Mouse (Mus musculus) megakaryocyte, adult 5-6 weeks (primary cell): ENCODE measurements at regions not wholly inside any gene's neighbourhood (a gene's known extent, or its start where the extent isn't known, plus 50 kb on each side); places are given as distances from the start of the nearest gene placed in this dataset.

Source experiments
- ATAC-seq: 2 replicates; pipeline ENCODE4 v1.8.0; 2016; ENCODE audit warnings: mild to moderate bottlenecking, inconsistent platforms; ENCODE audit not compliant: poor library complexity, severe bottlenecking

DNA sequence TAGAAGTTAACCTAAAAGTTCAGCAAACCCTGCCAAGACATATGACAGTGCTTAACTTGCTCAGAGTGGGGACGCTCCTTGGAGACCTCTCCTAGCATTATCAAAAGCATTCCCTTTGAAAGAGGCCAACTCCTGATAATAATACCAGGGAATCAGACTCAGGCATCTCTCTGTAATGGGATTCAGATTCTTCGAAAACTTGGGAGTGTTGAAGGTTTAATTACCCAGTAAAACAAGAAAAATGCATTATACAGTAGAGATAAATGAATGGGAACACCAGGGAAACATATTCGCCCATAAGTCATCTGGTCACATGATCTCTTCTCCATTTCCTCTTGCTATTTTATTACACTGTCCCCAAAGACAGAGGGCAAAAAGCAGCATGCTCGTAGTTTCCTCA, 274.3 kb upstream of the BC052040 start:
- no peak for ATAC-seq

DNA sequence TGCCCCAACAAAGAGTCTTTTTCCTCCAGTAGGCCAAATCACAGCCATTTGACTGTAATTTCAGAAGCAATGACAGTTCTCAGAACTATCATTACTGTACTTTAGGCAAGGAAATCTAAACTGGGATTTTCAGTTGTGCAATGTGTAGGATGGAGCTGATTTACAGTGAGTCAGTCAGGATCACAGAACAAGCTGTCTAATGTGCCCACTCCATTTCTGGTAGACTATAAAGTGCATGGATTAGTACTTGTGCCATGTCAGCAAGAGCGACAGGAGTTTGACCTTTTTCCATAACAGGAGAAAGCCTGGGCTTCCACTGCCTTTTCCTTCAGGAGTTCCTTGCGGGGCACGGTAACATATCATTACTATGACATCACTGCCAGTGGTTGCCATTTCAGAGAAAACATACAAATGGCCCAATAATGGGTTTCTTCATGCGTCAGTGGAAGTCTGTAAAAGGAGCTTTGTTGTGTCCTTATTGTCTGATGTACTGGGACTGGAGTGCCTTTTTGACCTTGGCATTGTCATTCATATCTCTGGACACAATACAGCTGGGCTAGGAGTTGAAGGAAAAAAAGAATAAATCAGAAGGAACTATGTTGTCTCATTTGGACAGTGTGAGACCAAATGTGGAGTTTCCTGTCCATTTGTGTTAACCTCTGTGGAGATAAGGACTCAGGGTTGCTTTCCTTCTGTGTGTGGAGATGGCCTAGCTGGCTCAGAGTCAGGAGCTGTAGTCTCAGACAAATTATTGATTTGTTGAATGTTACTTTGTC, 271.5 kb upstream of the BC052040 start:
- ATAC-seq = no peak

DNA sequence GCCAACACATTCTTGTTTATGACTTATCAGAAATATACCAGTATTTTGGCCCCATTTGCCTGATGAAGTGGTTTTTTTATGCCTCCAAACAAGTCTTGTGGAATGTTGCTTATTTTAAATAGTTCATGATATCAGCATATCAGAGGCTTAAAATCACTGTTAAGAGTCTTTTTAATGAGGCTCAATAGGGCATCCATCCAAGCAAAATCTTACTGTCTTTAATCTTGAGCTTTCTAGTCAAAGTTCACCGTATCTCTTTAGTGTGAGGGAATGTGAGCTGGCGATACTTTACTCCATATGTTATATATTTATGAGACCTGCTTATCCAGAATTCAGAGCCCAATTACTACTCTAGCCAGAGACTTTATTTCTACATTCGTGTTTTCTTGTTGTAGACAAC, 263.0 kb upstream of the BC052040 start:
- ATAC-seq = no peak

DNA sequence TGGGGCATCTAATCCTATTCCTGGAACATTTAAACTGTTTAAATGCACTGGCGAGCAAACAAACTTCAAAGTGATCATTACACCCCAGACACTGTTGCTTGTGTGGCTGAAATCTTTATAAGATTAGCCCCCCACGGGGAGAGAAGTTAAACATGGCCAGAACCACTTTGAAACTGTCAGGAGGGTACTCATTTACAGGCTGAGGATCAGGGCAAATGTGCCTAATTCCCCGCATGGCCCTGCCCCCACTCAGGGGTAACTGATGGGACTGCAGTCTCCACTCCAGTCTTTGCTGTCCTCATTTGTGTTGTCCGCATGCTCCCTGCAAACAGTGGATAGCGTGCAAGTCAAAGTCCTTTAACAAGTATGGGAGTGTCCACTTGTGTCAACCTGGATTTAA, 258.9 kb upstream of the BC052040 start:
- no peak for ATAC-seq

DNA sequence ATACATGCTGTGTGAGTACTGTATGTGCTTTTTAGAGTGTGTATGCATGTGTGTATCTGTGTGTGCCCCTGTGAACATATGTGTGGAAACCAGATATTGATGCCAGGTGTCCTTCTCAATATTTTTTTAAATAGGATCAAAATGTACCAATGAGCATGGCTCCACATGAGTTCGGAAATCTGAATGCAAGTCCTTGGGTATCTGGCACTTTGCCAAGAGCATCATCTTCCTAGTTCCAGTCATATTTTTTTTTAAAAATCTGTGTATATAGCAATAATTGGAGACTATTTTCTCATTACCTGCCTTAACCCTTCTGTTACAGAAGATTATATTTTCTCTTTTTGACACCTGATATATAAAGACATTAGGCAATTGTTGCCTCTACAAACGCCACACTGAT, 255.0 kb upstream of the BC052040 start:
- no peak for ATAC-seq

DNA sequence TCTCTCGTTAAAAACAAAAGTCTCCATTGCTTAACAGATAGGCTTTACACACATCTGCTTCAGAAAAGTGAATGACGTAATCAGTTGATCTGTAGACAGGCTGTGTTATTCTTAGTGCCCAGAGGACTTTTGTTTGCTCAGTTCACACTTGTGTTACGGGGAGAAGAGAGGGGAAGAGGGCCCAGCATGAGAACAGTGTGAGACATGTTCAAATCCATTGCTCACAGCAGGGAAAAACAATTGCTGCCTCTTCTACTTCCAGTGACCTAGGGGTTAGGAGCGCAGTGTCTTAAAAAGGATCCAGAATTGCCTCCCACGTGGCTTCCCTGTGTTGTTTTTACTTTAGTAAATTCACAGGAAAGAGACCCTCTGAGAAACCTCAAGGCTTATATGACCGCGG, 243.3 kb upstream of the BC052040 start:
- no peak for ATAC-seq

DNA sequence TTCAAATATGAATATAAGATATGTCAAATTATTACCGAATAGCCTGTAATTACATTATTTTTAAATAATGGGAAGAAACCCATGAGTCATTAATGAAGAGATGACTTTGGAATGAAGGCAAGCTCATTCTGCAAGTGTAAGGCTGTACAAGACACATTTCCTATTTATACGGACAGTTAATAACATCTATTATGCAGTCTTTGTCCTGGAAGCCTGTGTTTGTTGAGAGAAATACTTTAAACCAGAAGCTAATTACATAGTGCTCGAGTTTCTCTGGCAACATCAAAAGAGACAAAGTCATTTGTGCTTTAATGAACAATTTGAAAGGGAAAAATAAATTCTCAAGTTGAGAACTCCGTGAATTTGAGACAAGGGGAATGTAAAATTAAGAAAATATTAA, 242.5 kb upstream of the BC052040 start:
- no peak for ATAC-seq

DNA sequence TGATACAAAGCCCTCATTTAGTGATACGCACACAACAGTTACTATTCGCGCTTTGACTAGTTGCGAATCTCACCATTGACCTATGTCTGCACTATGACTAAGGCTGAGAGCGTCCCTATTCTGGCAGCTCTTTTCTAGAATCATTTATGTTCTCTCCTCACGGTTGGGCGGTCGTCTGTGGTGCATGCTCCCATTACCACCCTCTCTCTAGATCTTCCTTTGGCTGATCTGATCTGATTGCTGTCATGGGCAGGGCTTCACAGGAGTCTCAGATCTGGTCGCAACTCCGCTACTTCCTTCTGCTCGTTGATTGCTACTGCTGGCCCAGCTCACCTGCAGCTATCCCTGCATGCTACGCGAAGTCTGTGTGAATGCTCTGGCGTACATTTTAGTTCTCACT, 239.2 kb upstream of the BC052040 start:
- no peak for ATAC-seq

DNA sequence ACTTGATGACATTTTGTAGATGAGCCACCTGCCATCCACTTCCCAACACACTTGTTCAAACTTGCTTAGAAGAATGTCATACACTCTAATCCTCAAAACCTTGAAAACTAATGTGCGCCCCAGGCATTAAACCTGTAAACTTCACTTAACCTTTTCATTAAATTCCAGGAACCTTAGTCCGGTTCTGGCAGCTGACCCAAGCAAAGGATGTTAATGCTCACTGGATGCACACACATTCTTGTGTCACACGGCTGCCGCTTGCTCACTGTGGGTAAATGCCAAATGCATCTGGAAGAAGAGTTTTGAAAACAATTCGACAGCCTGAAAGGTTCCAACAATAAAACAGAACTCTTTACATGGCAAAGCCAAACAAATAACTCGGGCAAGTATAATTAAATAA, 235.0 kb upstream of the BC052040 start:
- no peak for ATAC-seq

DNA sequence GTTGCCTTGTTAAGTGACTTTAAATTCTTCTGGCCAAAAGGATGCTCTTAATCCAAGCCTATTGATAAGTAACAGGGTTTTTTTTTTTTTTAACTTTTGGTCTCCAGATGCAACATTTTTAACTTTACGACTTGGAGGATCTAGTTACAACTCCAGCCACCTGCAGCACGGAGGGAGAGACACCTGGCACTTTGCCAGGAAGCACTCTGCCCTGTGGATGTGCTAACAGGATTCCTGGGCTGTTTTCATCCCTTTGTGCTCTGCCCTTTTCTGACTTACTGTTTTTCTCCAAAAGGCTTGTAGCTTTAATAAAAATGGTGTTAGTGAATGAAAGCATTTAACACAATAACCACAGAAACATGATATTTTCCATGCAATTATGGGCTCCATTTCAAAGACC, 233.3 kb upstream of the BC052040 start:
- ATAC-seq = no peak

DNA sequence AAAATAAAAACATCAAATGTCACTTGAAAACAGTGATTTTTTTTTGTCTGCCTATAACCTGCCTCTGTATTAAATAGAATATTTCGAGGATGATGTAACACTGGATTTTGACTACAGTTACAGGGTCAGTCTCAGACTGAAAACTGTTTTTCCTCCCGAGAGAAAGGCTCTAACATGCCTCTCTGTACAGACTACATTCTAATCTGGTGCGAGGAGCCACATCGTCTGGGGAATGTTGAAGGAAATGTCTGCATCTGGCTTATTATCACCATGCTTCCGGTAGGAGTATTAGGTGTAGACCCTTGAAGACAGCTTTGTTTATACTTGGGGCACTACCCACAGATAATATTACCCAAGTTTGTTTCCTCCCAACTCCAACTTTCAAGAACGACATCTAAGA, 210.4 kb upstream of the BC052040 start:
- ATAC-seq = no peak

DNA sequence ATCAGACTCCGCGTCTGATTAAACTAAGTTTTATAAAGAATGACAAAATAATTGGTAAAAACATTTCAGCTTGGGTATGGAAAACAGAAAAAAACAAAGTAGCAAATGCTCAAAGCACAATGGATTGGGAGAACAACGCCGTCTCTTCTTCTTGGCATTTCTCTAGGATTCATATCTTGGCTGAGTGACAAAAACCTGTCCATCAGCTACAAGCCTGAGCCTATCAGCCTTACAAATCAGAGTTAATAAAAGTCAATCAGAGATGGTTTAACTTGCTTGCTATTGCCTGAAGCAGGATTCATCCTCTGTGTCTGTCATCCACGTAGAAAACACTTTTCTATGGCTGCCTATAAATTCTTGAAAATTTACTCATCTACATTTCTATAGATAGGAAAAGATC, 206.2 kb upstream of the BC052040 start:
- no peak for ATAC-seq

DNA sequence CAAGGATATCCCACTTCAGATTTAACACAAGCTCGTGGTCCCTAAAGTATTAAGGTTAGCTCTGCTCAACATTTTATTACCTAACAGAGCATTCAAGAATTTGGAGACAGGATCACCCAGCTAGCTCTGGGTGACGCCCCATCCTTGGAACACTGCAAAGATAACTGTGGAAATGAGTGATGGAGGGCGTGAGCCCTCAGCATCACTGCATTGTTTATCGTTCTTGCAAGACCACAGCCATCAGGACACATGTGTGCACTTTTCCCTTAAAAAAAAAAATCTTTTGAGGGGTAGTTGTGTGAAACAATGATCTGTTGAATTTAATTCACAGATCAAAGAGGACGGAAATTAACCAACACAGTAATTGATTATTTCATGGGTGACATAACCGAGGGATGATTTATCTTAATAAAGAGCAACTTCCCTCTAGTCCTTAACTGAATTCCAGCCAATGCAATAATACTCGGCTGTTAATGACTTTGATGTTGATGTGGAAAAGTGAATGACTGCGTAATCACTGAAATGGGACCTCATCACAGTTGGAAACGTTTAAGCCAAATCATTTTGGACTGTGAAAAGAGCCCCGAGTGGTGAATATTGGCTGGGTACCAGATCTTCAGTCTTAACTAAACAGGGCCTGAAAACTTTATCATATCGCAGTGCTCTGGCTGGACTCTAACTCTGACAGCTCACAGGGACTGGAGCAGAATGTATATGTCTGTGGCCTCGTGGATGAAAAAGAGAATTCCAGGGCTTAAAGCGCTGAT, 196.9 kb upstream of the BC052040 start:
- no peak for ATAC-seq

DNA sequence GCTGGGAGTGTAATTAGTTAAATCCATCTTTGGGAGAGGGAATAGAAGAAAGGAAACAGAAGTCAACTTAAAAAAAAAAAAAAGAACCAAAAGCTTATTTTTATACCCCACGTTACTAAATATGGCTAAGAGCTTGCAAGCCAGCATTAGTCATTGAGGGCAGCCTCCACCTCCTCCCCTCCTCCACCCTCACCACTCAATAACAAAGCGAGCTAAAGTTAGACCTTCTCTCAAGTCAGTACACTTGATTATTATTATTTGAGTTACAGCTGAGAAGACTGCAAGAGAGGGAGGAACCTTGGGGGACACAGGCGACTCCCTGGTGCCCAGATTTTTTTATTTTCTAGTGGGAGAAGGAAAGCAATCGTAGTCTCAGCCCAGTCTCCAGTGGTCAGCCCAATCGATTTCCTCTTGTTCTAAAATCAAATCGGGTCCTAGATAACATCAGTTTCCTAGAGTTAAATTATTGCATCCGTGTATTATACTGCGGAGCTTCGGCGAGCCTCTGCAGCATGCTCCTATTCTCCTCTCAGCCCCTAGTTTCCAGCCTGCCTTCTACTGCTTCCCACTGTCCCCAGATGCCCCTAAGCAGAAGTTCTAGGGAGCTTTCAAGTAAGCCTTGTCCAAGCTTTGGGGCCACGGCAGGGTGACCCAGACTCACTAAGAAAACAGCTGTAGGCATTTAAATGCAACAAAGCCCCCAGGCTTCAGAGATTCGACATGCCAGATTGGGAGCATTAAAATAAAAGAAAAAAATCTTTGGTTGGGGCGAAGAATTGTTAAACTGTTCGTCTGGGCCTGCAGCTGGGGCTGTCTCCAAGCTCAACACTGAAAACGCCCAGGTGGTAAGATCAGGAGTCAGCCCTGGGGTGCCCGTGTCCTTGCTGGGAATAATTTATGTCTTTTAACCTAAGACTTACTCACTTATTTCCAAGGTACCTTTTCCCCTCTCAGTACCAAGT, 196.0 kb upstream of the BC052040 start:
- no peak for ATAC-seq

DNA sequence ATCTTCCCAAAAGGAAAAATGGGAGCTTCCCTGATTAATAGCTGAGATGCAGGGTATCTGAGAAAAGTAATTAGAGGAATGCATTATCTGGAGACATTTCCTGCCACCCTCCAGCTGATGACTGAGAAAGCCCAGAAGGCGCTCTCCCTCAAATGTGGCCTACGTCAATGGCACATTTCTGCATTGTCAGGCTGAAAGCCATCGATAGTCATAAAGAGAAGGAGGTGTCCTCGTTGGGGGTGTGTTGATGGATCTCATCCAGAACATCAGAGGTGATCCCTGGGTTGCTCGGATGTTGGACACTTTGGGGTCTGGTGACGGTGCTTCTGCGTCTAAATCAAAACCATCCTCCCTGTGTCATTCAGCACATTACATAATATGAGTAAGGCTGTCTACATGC, 189.9 kb upstream of the BC052040 start:
- no peak for ATAC-seq

DNA sequence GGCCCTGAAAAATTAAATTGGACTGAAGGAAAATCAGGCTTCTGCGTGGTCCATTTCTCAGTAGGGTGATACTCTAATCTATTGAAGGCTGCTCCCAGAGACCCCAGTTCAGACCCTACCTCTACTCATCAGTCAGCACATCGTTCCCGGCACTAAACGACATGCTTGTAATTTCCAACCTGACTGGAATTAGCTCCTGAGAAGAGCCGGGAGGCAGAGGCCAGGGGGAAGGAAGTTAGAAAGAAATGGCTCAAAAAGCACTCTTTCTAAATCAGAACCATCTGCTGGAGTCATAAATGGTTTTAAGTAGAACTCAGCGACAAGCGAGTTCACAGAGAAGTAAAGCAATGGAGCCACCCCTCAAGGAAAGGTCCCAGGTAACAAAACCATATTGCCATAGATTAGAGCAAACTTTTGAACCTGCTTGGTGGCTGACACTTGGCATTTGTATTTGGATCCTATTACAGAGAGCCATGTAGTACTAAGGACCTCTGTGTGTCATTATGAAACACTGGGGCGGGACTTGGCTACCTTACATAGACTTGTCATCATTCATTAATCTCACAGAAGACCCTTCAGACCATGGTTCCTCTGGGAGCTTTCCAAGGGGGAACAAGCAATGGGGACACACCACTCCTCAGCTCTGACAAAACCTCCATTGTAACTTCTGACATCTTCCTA, 189.3 kb upstream of the BC052040 start:
- ATAC-seq = no peak

DNA sequence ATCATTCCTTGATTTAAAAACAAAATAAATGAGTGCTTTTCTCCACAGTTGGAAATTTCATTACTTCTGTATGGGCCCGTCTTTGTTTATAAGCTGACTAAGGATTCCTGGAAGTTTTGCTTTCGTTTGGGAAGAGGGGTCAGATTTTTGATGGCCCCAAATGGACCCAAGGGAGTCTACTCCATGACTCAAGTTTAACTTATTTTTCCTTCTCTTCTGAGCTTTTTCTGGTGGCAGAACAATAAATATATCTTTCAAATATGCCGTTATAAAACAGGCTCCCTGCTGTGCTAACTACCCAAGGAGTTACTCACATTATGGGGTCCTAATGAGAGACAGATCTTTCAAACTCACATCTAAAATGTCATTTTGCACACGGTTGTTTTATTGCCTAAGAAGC, 187.4 kb upstream of the BC052040 start:
- no peak for ATAC-seq

DNA sequence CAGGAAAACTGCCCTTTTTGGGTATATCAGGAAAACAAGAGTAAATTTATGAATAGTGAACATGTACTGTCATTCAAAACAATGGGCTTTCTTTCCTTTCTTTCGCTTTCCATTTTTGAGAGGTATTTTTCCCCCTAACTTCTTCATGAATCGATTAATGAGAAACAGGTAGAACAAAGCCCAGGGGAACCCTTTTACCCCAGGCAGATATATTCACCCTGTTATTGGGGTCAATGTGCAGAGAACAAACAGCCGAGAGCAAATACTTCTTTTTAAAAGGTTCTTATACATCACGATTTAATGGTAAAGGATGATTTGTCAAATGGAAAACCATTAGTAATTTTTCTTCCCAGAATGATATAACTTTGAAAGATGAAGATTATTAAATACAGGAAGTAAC, 183.0 kb upstream of the BC052040 start:
- ATAC-seq = no peak

DNA sequence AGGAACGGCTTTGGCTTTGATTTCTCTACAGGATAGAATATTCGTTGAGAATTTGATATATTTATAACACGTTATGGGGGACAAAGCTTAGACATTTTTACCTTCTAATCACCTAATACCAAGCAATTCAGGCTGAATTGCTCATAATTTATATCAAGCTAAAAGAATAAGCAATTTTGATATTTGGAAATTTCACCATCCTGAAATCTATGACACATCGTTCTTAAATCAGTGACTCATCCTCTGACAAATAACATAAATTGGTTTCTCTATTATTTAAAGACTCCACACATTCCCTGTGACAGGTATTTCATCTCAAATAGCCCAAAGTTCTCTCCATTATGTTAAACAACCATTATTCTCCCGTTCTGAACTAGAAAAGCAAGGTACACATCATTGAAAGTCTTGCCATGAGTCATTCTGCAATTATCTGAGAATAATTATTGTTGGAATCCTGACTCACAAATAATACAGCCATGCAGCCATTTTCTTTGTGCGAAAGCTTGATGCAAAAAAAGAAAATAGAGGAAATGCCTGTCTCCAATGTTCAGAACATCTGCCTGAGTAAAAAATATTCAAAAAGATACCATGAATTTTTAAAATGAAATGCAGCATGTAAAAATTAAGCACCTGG, 182.3 kb upstream of the BC052040 start:
- no peak for ATAC-seq

DNA sequence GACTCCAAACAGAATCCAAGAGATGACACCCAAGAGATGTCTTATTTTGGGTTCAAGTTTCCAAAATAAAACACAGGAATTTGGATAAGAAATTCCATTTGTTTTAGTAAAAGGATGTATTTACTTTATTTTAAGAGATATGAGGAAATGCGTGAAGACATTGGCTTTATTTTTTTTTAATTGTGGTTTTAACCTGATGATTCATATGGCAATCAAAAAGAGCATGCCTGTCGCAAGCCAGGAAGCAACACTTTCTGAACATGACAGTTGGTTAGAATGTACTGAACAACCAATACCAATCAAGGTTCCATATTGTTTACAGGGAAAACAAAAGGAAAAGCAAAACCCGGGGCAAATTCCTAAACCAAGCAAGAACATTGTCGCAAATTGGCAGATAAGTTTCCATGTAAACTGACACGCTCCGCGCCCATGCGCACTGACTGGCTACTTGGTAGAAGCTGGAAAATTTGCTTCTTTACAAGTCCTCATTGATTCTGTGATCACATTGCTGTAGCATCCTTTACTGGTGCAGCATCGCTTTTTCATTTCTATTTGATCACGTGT, 181.4 kb upstream of the BC052040 start:
- ATAC-seq = no peak
